Mouse (Mus musculus) bone marrow macrophage, adult 2 months (primary cell): ENCODE results near the gene Kalrn.

Experiments
- CTCF ChIP-seq: IDR thresholded peaks from 2 replicates; pipeline ENCODE4 v1.5.1; 2012; ENCODE audit warnings: low read depth, mild to moderate bottlenecking, low read length, moderate library complexity
- POLR2A ChIP-seq: IDR thresholded peaks from 2 replicates; pipeline ENCODE4 v1.6.1; 2012; ENCODE audit warnings: mild to moderate bottlenecking, low read depth, low read length, borderline replicate concordance

DNA sequence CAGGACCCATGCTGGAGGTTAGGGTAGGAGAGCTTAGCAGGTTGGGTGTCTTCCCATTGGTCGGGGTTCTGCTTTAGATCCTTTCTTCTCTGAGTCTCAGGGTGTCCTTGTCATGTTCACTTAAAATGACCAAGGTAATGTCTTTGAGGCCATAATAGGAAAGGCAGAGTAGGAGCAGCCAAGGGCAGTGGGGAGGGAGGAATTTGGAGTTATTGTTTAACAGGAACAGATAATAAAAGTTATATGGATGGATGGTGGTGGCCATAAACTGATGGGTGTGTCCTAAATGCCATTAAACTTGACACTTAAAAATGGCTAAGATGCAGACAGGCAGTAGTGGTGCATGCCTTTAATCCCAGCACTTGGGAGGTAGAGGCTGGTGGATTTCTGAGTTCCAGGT, 584.2 kb downstream of the Kalrn start:
- TF ChIP-seq POLR2A (no peak), CTCF (no peak)
